Mouse (Mus musculus) left cerebral cortex, adult 18-20 months (tissue): ENCODE results near the gene Garnl3. TPM values are rescaled to one million over a fixed set of nuclear protein-coding genes. Genes with fewer than 3 reads are reported as not detected.
"Not testable (repeated sequence)": the region's sequence is repeated elsewhere in the genome, so short reads cannot be mapped to it uniquely, and the experiment has no call there.

Source experiments
- DNase-seq, 2 experiments: peaks; one replicate each; pipeline ENCODE4 v3.0.0; 2021 to 2022; ENCODE audit warnings: low spot score in 2 of 2, mixed read lengths in 1 of 2
- total RNA-seq, 2 experiments: library from RNA; stranded (reverse); gene quantifications; 2 replicates each; pipeline ENCODE4 v1.2.3; 2021

Gene Garnl3
- total RNA-seq, 2 experiments from 2014 or later = 111 to 112 TPM

- DNase-seq = no peak
Observed at GRCm38 (mm10) chr2:33158895-33159294, 27.4 kb upstream of the Garnl3 start.

GRCm38 (mm10) chr2:33156283-33156781 lies 24.9 kb upstream of the Garnl3 start:
- DNase-seq = no peak

- peak; percentile 76 to 84 for DNase-seq
Observed at GRCm38 (mm10) chr2:33154751-33155372, 23.4 kb upstream of the Garnl3 start.

- DNase-seq = no peak
Observed at GRCm38 (mm10) chr2:33146994-33147393, 15.5 kb upstream of the Garnl3 start.

GRCm38 (mm10) chr2:33143292-33143691 lies 11.8 kb upstream of the Garnl3 start:
- no peak for DNase-seq

GRCm38 (mm10) chr2:33138491-33138890 lies 7.0 kb upstream of the Garnl3 start:
- DNase-seq = no peak

- no peak for DNase-seq
Observed at GRCm38 (mm10) chr2:33137731-33138130, 6.3 kb upstream of the Garnl3 start.

- DNase-seq = no peak
Observed at GRCm38 (mm10) chr2:33137244-33137643, 5.8 kb upstream of the Garnl3 start.

GRCm38 (mm10) chr2:33136366-33136765 lies 4.9 kb upstream of the Garnl3 start:
- no peak for DNase-seq

GRCm38 (mm10) chr2:33134766-33135490 lies 3.5 kb upstream of the Garnl3 start:
- no peak for DNase-seq

GRCm38 (mm10) chr2:33132306-33132705 lies 852 bp upstream of the Garnl3 start:
- DNase-seq = no peak

- DNase-seq = peak; percentile 95
Observed at GRCm38 (mm10) chr2:33130526-33131483, 649 bp downstream of the Garnl3 start.

GRCm38 (mm10) chr2:33130141-33130525 lies 1.3 kb downstream of the Garnl3 start:
- no peak for DNase-seq

- no peak for DNase-seq
Observed at GRCm38 (mm10) chr2:33129696-33130095, 1.8 kb downstream of the Garnl3 start.

GRCm38 (mm10) chr2:33129005-33129404 lies 2.4 kb downstream of the Garnl3 start:
- no peak for DNase-seq

- no peak for DNase-seq
Observed at GRCm38 (mm10) chr2:33127271-33127670, 4.2 kb downstream of the Garnl3 start.

- DNase-seq = no peak
Observed at GRCm38 (mm10) chr2:33122856-33123255, 8.6 kb downstream of the Garnl3 start.

- DNase-seq = no peak
Observed at GRCm38 (mm10) chr2:33100536-33100935, 30.9 kb downstream of the Garnl3 start.

- DNase-seq = not testable (repeated sequence)
Observed at GRCm38 (mm10) chr2:33097326-33097725, 34.1 kb downstream of the Garnl3 start.

GRCm38 (mm10) chr2:33095221-33095671 lies 36.2 kb downstream of the Garnl3 start:
- peak; percentile 36 to 54 for DNase-seq
